Mouse (Mus musculus) right cerebral cortex, adult 18-20 months (tissue): ENCODE data around the gene Sectm1b.

Source experiments
- DNase-seq: peaks from one replicate; pipeline ENCODE4 v3.0.0; 2022; ENCODE audit warnings: mixed read lengths

The Sectm1b gene

GRCm38 (mm10) chr11:121019501-121019900 is 43.9 kb downstream of the Sectm1b start:
- DNase-seq = no peak

- DNase-seq = peak; percentile 60
These were observed 45.7 kb downstream of the Sectm1b start for GRCm38 (mm10) chr11:121017703-121018102.

GRCm38 (mm10) chr11:121015472-121015871 is 47.9 kb downstream of the Sectm1b start:
- no peak for DNase-seq

- DNase-seq = peak; percentile 79
These were observed 48.5 kb downstream of the Sectm1b start for GRCm38 (mm10) chr11:121014896-121015300.

GRCm38 (mm10) chr11:121013656-121014055 is 49.7 kb downstream of the Sectm1b start:
- DNase-seq = no peak

- DNase-seq = no peak
These were observed 53.2 kb downstream of the Sectm1b start for GRCm38 (mm10) chr11:121010044-121010755.

- no peak for DNase-seq
These were observed 57.2 kb downstream of the Sectm1b start for GRCm38 (mm10) chr11:121006184-121006583.

- DNase-seq = no peak
These were observed 59.1 kb downstream of the Sectm1b start for GRCm38 (mm10) chr11:121004281-121004680.
